Mouse (Mus musculus) frontal cortex, postnatal 36 days (tissue): ENCODE data around the gene Sec22c.
A peak's percentile ranks its signal among the peaks of the same experiment; 100 is the strongest.

Experiments used
- DNase-seq, 2 experiments: peaks; one replicate each; pipeline ENCODE4 v3.0.0; 2022; ENCODE audit warnings: low spot score in 2 of 2

The Sec22c gene

GRCm38 (mm10) chr9:121647026-121647425, 58.3 kb downstream of the Sec22c start:
- DNase-seq: no peak

DNA sequence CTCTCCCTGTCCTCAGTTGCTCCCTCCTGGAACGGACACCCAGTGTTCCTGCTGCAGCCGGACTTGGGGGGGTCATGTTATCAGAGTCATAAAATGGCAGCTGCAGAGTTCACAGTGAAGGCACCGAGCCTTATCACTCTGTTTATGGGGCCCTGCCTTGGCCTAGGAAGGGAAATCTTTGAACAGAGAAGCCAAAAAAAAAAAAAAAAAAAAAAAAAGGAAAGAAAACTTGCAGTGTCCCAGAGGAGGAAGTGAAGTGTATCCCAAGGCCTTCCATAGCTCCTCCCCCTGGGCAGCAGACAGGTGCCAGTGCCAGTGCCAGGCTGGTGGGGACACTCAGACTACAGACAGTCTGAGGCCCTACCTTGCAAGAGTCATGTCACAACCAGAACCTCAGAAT, 60.4 kb downstream of the Sec22c start:
- DNase-seq: no peak

DNA sequence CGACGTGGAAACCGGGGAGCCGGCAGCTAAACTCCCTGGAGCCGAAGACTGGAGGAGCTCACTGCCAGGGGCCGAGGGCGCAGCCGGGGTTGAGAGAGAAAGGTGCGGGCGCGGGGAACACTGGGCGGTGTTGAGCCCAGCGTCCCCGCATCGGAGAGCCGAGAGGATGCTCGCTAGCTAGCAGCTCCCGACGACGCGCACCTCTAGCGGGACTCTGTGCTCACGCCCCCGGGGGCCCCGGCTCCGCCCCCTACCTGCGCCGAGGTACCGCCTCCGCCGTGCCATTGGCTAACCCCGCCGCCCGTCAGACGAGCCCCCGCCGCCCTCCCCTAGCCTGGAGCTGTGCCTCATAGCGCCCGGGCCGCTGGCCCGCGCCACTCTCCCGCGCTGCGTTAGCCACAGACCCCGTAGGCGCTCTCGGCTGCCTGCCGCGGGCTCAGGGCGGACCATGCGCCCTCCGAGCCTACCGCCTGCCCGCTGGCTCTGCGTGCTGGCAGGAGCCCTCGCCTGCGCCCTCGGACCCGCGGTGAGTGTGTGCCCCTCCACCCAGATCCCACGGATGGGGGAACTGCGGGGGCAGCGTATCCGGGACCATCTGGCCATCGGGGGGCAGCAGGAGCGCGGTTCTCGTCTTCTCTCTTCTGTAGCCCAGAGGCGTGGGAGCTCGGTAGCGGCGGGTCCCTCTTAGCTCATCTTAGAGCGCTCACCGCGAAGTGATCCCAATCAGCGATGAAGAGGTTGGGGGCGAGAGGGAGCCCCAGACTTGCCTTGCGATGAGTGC, 62.7 kb downstream of the Sec22c start, which contains the start of gene Vipr1:
TSS of gene Vipr1 (plus strand) at position 316 of the 781 bp plus-strand sequence.
- peak; percentile 83 to 87 for DNase-seq

DNA sequence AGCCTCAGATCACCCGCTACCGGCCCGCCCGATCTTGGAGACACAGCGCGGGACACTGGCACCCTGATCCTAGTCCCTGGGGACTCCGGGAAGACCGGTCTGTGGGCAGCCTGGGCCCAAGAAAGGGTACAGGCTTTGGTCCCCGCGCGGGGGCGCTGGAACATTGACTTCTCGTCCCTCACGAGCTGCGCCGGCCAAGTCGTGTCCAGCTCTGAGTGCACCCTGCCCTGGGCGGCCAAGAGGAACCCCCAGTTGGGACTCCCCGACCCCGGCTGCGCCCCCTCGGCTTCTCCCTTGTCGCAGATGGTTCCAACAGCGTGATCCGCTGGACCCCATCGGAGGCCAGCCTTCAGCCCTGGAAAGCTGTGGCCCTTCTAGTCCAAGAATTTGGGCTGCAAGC, 63.3 kb downstream of the Sec22c start, which contains the start of gene Lyzl4:
TSS of gene Lyzl4 (minus strand) at position 96 of the 400 bp plus-strand sequence.
- peak; percentile 76 to 84 for DNase-seq

DNA sequence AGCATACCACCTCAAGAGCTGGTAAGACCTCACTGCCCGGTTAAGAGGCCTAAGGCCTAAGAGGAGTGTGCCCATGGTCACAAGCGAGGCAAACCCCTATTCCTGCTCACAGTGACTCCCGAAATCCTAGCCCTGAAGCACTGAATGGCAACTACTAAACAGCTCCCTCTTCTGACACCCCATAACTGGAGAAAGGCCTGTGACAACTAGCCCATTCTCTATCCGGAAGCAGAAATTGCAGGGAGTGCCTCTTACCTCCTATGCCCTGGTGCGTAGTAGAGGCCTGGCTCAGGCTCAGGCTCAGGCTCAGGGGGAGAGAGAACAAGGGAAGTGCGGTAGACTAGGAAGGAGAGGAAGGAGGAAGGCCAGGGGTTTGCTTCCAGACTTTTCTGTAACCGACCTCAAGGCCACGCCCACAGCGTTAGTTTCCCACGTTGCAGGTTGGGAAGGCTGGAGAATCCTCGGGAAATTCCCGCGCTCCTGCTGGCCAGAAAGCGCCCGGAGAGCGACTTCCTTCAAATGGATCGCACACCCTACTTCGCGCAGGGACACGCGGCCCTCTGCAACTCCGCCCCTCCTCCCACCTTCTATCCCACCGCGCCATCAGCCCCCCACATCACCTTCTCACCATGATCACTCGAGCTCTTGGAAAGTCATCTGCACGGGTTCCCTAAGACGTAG, 63.9 kb downstream of the Sec22c start:
- peak in 1 of 2 experiments; percentile 41 for DNase-seq

- DNase-seq: peak; percentile 84 to 86
Measured at GRCm38 (mm10) chr9:121639790-121640189, 65.5 kb downstream of the Sec22c start.

GRCm38 (mm10) chr9:121635835-121636576, 69.3 kb downstream of the Sec22c start:
- no peak for DNase-seq

- DNase-seq: no peak
Measured at GRCm38 (mm10) chr9:121633306-121633705, 72.0 kb downstream of the Sec22c start.

GRCm38 (mm10) chr9:121632891-121633290, 72.4 kb downstream of the Sec22c start:
- no peak for DNase-seq

- no peak for DNase-seq
Measured at GRCm38 (mm10) chr9:121631946-121632345, 73.3 kb downstream of the Sec22c start.

DNA sequence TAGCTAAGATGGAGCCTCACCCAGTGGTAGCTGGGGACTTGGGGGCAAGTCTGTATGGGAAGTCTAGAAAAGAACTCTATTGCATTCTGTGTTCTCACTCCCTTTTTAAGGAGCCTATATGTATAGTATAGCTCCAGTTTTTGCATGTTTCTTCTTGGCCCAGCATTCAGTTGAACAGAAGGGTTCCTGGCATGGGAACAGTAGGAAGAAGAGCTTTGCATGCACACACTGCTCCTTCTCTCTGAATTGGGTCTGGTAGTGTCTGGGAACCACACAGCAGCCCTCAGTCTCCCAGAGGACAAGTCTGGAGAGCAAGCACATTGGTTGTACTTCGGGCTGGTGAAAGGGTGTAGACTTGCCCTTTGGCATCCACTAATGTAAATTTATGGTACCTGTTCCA, 74.7 kb downstream of the Sec22c start:
- DNase-seq: peak in 1 of 2 experiments; percentile 39
